Mouse (Mus musculus): ENCODE measurements at regions not wholly inside any gene's neighbourhood (a gene's known extent, or its start where the extent isn't known, plus 50 kb on each side); places are given as distances from the start of the nearest gene placed in this dataset.

GRCm38 (mm10) chr12:92293341-92293720, 444.4 kb upstream of the Sel1l start:
- Histone ChIP-seq H3K4me3 (replicated peaks) (no peak overlapping the region), H3K36me3 (replicated peaks; ENCODE audit: low read length) (no peaks in the 10 kb centered on the region), H3K4me1 (no peaks in the 10 kb centered on the region), H3K27me3 (replicated peaks) (no peaks in the 10 kb centered on the region), H3K9me3 (no peaks in the 10 kb centered on the region)
- no peak for TF ChIP-seq GATA1 (IDR thresholded peaks at IDR 0.05; ENCODE audit: borderline replicate concordance, low read length)
- no peak for TF ChIP-seq FLI1 (IDR thresholded peaks at IDR 0.05; ENCODE audit: low read length)

GRCm38 (mm10) chr12:92292460-92293340, 443.7 kb upstream of the Sel1l start:
- no peaks in the 10 kb centered on the region for H3K27me3 ChIP-seq (replicated peaks)
- H3K4me1 ChIP-seq: no peaks in the 10 kb centered on the region
- TF ChIP-seq GATA1 (IDR thresholded peaks at IDR 0.05; ENCODE audit: borderline replicate concordance, low read length) (no peak), FLI1 (IDR thresholded peaks at IDR 0.05; ENCODE audit: low read length) (no peak)
- no peak overlapping the region for H3K4me3 ChIP-seq (replicated peaks)
- H3K36me3 ChIP-seq (replicated peaks; ENCODE audit: low read length): no peaks in the 10 kb centered on the region
- H3K9me3 ChIP-seq: no peaks in the 10 kb centered on the region

- no peaks in the 10 kb centered on the region for H3K27me3 ChIP-seq (replicated peaks)
- TF ChIP-seq FLI1 (IDR thresholded peaks at IDR 0.05; ENCODE audit: low read length) (no peak), GATA1 (IDR thresholded peaks at IDR 0.05; ENCODE audit: borderline replicate concordance, low read length) (no peak)
- H3K9me3 ChIP-seq: no peaks in the 10 kb centered on the region
- no peak overlapping the region for H3K4me3 ChIP-seq (replicated peaks)
- no peaks in the 10 kb centered on the region for H3K4me1 ChIP-seq
- no peaks in the 10 kb centered on the region for H3K36me3 ChIP-seq (replicated peaks; ENCODE audit: low read length)
These were observed 442.5 kb upstream of the Sel1l start for GRCm38 (mm10) chr12:92291490-92291889.

GRCm38 (mm10) chr12:92285511-92285910, 436.6 kb upstream of the Sel1l start:
- TF ChIP-seq FLI1 (IDR thresholded peaks at IDR 0.05; ENCODE audit: low read length) (no peak), GATA1 (IDR thresholded peaks at IDR 0.05; ENCODE audit: borderline replicate concordance, low read length) (no peak)
- H3K4me1 ChIP-seq: no peaks in the 10 kb centered on the region
- no peaks in the 10 kb centered on the region for H3K27me3 ChIP-seq (replicated peaks)

GRCm38 (mm10) chr12:92280470-92280869, 431.5 kb upstream of the Sel1l start:
- Histone ChIP-seq H3K27me3 (replicated peaks) (no peaks in the 10 kb centered on the region), H3K9me3 (peaks cover 8% of the 10 kb centered on the region), H3K4me3 (replicated peaks) (no peak overlapping the region), H3K4me1 (no peaks in the 10 kb centered on the region), H3K36me3 (replicated peaks; ENCODE audit: low read length) (no peaks in the 10 kb centered on the region)
- no peak for TF ChIP-seq GATA1 (IDR thresholded peaks at IDR 0.05; ENCODE audit: borderline replicate concordance, low read length)
- no peak for TF ChIP-seq FLI1 (IDR thresholded peaks at IDR 0.05; ENCODE audit: low read length)

More at GRCm38 (mm10) chr12:92285511-92285910, 436.6 kb upstream of the Sel1l start:
- Histone ChIP-seq H3K9me3 (no peaks in the 10 kb centered on the region), H3K4me3 (replicated peaks) (no peak overlapping the region), H3K36me3 (replicated peaks; ENCODE audit: low read length) (no peaks in the 10 kb centered on the region)

- Histone ChIP-seq H3K4me3 (replicated peaks) (no peak overlapping the region), H3K9me3 (0 out of 2 replicates have a peak, but pooled peaks cover 3% of the 10 kb centered on the region), H3K36me3 (replicated peaks; ENCODE audit: low read length) (no peaks in the 10 kb centered on the region), H3K27me3 (replicated peaks) (no peaks in the 10 kb centered on the region), H3K4me1 (no peaks in the 10 kb centered on the region)
- TF ChIP-seq FLI1 (IDR thresholded peaks at IDR 0.05; ENCODE audit: low read length) (no peak), GATA1 (IDR thresholded peaks at IDR 0.05; ENCODE audit: borderline replicate concordance, low read length) (no peak)
These were observed 403.0 kb upstream of the Sel1l start for GRCm38 (mm10) chr12:92251962-92252361.

GRCm38 (mm10) chr12:92246790-92247451, 398.0 kb upstream of the Sel1l start:
- Histone ChIP-seq H3K27me3 (replicated peaks) (no peaks in the 10 kb centered on the region), H3K36me3 (replicated peaks; ENCODE audit: low read length) (no peaks in the 10 kb centered on the region), H3K4me3 (replicated peaks) (no peak overlapping the region), H3K9me3 (0 out of 2 replicates have a peak, but pooled peaks cover 4% of the 10 kb centered on the region), H3K4me1 (no peaks in the 10 kb centered on the region)
- no peak for TF ChIP-seq FLI1 (IDR thresholded peaks at IDR 0.05; ENCODE audit: low read length)
- TF ChIP-seq GATA1 (IDR thresholded peaks at IDR 0.05; ENCODE audit: borderline replicate concordance, low read length): no peak

GRCm38 (mm10) chr12:92239956-92240699, 391.2 kb upstream of the Sel1l start:
- H3K36me3 ChIP-seq (replicated peaks; ENCODE audit: low read length): no peaks in the 10 kb centered on the region
- no peaks in the 10 kb centered on the region for H3K4me1 ChIP-seq
- H3K9me3 ChIP-seq: no peaks in the 10 kb centered on the region
- no peaks in the 10 kb centered on the region for H3K27me3 ChIP-seq (replicated peaks)
- TF ChIP-seq FLI1 (IDR thresholded peaks at IDR 0.05; ENCODE audit: low read length) (no peak), GATA1 (IDR thresholded peaks at IDR 0.05; ENCODE audit: borderline replicate concordance, low read length) (no peak)
- H3K4me3 ChIP-seq (replicated peaks): no peak overlapping the region

GRCm38 (mm10) chr12:92233650-92234408, 384.9 kb upstream of the Sel1l start:
- TF ChIP-seq GATA1 (IDR thresholded peaks at IDR 0.05; ENCODE audit: borderline replicate concordance, low read length) (no peak), FLI1 (IDR thresholded peaks at IDR 0.05; ENCODE audit: low read length) (no peak)
- no peaks in the 10 kb centered on the region for H3K4me1 ChIP-seq
- no peaks in the 10 kb centered on the region for H3K36me3 ChIP-seq (replicated peaks; ENCODE audit: low read length)
- H3K9me3 ChIP-seq: peaks cover 6% of the 10 kb centered on the region
- no peak overlapping the region for H3K4me3 ChIP-seq (replicated peaks)
- H3K27me3 ChIP-seq (replicated peaks): no peaks in the 10 kb centered on the region

All from megakaryocyte, embryonic 14.5 days (primary cell).